Mouse (Mus musculus) neural tube, embryonic 15.5 days (tissue): Measurements from ENCODE around the gene Dmac2. TPM values are rescaled to one million over a fixed set of nuclear protein-coding genes. Genes with fewer than 3 reads are reported as not detected.
A peak's percentile ranks its signal among the peaks of the same experiment; 100 is the strongest.

Experiments
- ATAC-seq: fragments of 200-750 bp; cut with Nextera tagmentation; 2 replicates; pipeline ENCODE4 v1.8.0; 2017; ENCODE audit warnings: mild to moderate bottlenecking, moderate TSS enrichment, moderate library complexity; ENCODE audit not compliant: low FRiP score
- H3K27ac ChIP-seq: fragments of 300-500 bp; sonication (generic); replicated peaks from 2 replicates; pipeline ENCODE4 v1.5.1; 2015; ENCODE audit warnings: mild to moderate bottlenecking, inconsistent platforms
- H3K27me3 ChIP-seq: fragments of 300-500 bp; sonication (generic); replicated peaks from 2 replicates; pipeline ENCODE4 v1.6.1; 2015; ENCODE audit warnings: inconsistent platforms
- H3K36me3 ChIP-seq: fragments of 300-500 bp; sonication (generic); 2 replicates; pipeline ENCODE4 v1.6.1; 2015; ENCODE audit warnings: inconsistent platforms
- H3K4me1 ChIP-seq: fragments of 300-500 bp; sonication (generic); 2 replicates; pipeline ENCODE4 v1.6.1; 2015; ENCODE audit warnings: inconsistent platforms
- H3K4me2 ChIP-seq: fragments of 300-500 bp; sonication (generic); 2 replicates; pipeline ENCODE4 v1.6.1; 2015; ENCODE audit warnings: inconsistent platforms, mild to moderate bottlenecking, moderate library complexity
- H3K4me3 ChIP-seq: fragments of 300-500 bp; sonication (generic); replicated peaks from 2 replicates; pipeline ENCODE4 v1.5.1; 2015; ENCODE audit warnings: mild to moderate bottlenecking, inconsistent platforms
- H3K9ac ChIP-seq: fragments of 300-500 bp; sonication (generic); replicated peaks from 2 replicates; pipeline ENCODE4 v1.6.1; 2015; ENCODE audit warnings: mild to moderate bottlenecking, inconsistent platforms
- H3K9me3 ChIP-seq: fragments of 300-500 bp; sonication (generic); replicated peaks from 2 replicates; pipeline ENCODE4 v1.6.1; 2016; ENCODE audit warnings: inconsistent platforms
- WGBS: fragments of 180-500 bp; shearing (Covaris S2); methylation state at CpG from one replicate; pipeline ENCODE4 v1.1.7; 2015; ENCODE audit warnings: mixed read lengths; 5-methylcytosine and 5-hydroxymethylcytosine counted together
- polyA plus RNA-seq: library from polyadenylated mRNA; unstranded; fragments of >200 nt; fragmentation: Nextera tagmentation; extraction: Ambion mirVana; gene quantifications from 2 replicates; pipeline ENCODE4 v1.2.1, GENCODE M21; 2015

The Dmac2 gene
- polyA plus RNA-seq, 1 experiment from 2014 or later, result 49.5 TPM

- peak; percentile 99 for ATAC-seq
- H3K9me3 ChIP-seq, result no peaks in the 10 kb centered on the region
- peaks cover 7% of the 10 kb centered on the region; the same call in 1 of the 2 replicates for H3K36me3 ChIP-seq
- peak within 1 kb of the TSS; percentile 77 for H3K9ac ChIP-seq
- H3K4me2 ChIP-seq, result peak within 1 kb of the TSS; percentile 88
- peaks cover 37% of the 10 kb centered on the region for H3K4me1 ChIP-seq
- no peaks in the 10 kb centered on the region for H3K27me3 ChIP-seq
- peak within 1 kb of the TSS; percentile 84 for H3K27ac ChIP-seq
- H3K4me3 ChIP-seq, result peak within 1 kb of the TSS; percentile 82
- WGBS, result under 1% methylated on average over 50 of the region's 50 CpGs
Observed at GRCm38 (mm10) chr7:25658657-25659472, 39.7 kb downstream of the Dmac2 start, which contains the start of the genes Bckdha and Exosc5. Bckdha (minus strand) TSS chr7:25658981. Exosc5 (plus strand) TSS chr7:25659164.

GRCm38 (mm10) chr7:25666381-25666780 is 47.2 kb downstream of the Dmac2 start:
- Histone ChIP-seq H3K27me3 (no peaks in the 10 kb centered on the region), H3K27ac (no peak overlapping the region), H3K4me1 (no peaks in the 10 kb centered on the region), H3K4me3 (no peak overlapping the region), H3K9ac (no peak overlapping the region), H3K4me2 (no peak overlapping the region), H3K9me3 (no peaks in the 10 kb centered on the region), H3K36me3 (peaks cover 41% of the 10 kb centered on the region)
- WGBS, result 96% methylated on average over 8 of the region's 8 CpGs
- ATAC-seq, result no peak

GRCm38 (mm10) chr7:25669158-25669557 is 49.9 kb downstream of the Dmac2 start:
- Histone ChIP-seq H3K27ac (no peak overlapping the region), H3K36me3 (peaks cover 34% of the 10 kb centered on the region), H3K4me2 (no peak overlapping the region), H3K9me3 (no peaks in the 10 kb centered on the region), H3K27me3 (peaks cover 14% of the 10 kb centered on the region; the same call in 1 of the 2 replicates), H3K9ac (no peak overlapping the region), H3K4me3 (no peak overlapping the region), H3K4me1 (peaks cover 2% of the 10 kb centered on the region)
- WGBS, result 95% methylated on average over 10 of the region's 10 CpGs
- ATAC-seq, result no peak

GRCm38 (mm10) chr7:25669631-25670030 is 50.4 kb downstream of the Dmac2 start:
- Histone ChIP-seq H3K27me3 (peaks cover 19% of the 10 kb centered on the region; the same call in 1 of the 2 replicates), H3K27ac (no peak overlapping the region), H3K4me1 (peaks cover 7% of the 10 kb centered on the region), H3K9me3 (no peaks in the 10 kb centered on the region), H3K4me3 (no peak overlapping the region), H3K4me2 (no peak overlapping the region), H3K9ac (no peak overlapping the region), H3K36me3 (peaks cover 30% of the 10 kb centered on the region)
- no peak for ATAC-seq
- WGBS, result 78% methylated on average over 9 of the region's 9 CpGs

- ATAC-seq, result no peak
Observed at GRCm38 (mm10) chr7:25670096-25670495, 50.9 kb downstream of the Dmac2 start.

GRCm38 (mm10) chr7:25671686-25672085 is 52.5 kb downstream of the Dmac2 start:
- Histone ChIP-seq H3K9me3 (no peaks in the 10 kb centered on the region), H3K9ac (no peak overlapping the region), H3K4me2 (no peak overlapping the region), H3K27ac (no peak overlapping the region), H3K4me3 (no peak overlapping the region), H3K36me3 (peaks cover 19% of the 10 kb centered on the region), H3K27me3 (peaks cover 25% of the 10 kb centered on the region; the same call in 1 of the 2 replicates), H3K4me1 (peaks cover 22% of the 10 kb centered on the region)
- no peak for ATAC-seq
- WGBS, result 74% methylated on average over 2 of the region's 2 CpGs

More at GRCm38 (mm10) chr7:25670096-25670495, 50.9 kb downstream of the Dmac2 start:
- H3K27ac ChIP-seq, result no peak overlapping the region
- 91% methylated on average over 4 of the region's 4 CpGs for WGBS
- no peaks in the 10 kb centered on the region for H3K9me3 ChIP-seq
- no peak overlapping the region for H3K4me2 ChIP-seq
- peaks cover 20% of the 10 kb centered on the region; the same call in 1 of the 2 replicates for H3K27me3 ChIP-seq
- H3K4me1 ChIP-seq, result peaks cover 12% of the 10 kb centered on the region
- peaks cover 28% of the 10 kb centered on the region for H3K36me3 ChIP-seq
- no peak overlapping the region for H3K9ac ChIP-seq
- no peak overlapping the region for H3K4me3 ChIP-seq

- Histone ChIP-seq H3K9me3 (no peaks in the 10 kb centered on the region), H3K9ac (no peak overlapping the region), H3K4me3 (no peak overlapping the region), H3K4me1 (peaks cover 26% of the 10 kb centered on the region), H3K36me3 (peaks cover 15% of the 10 kb centered on the region), H3K27me3 (peaks cover 25% of the 10 kb centered on the region; the same call in 1 of the 2 replicates), H3K27ac (no peak overlapping the region), H3K4me2 (no peak overlapping the region)
- ATAC-seq, result no peak
- 49% methylated on average over 4 of the region's 4 CpGs for WGBS
Observed at GRCm38 (mm10) chr7:25672442-25672841, 53.2 kb downstream of the Dmac2 start.

- Histone ChIP-seq H3K4me3 (peak overlapping the region; percentile 54), H3K4me1 (peaks cover 26% of the 10 kb centered on the region), H3K9me3 (no peaks in the 10 kb centered on the region), H3K27me3 (peaks cover 27% of the 10 kb centered on the region; the same call in 1 of the 2 replicates), H3K9ac (peak overlapping the region; percentile 65), H3K4me2 (peak overlapping the region; percentile 79), H3K27ac (no peak overlapping the region), H3K36me3 (peaks cover under 1% of the 10 kb centered on the region; the same call in 1 of the 2 replicates)
- ATAC-seq, result peak; percentile 18; the same call in 1 of the 2 replicates
- 29% methylated on average over 9 of the region's 9 CpGs for WGBS
Observed at GRCm38 (mm10) chr7:25674297-25674696, 55.1 kb downstream of the Dmac2 start.

GRCm38 (mm10) chr7:25674719-25675300 is 55.6 kb downstream of the Dmac2 start, which contains the start of gene Tmem91:
Tmem91 (minus strand) TSS chr7:25675166.
- Histone ChIP-seq H3K4me3 (peak within 1 kb of the TSS; percentile 54), H3K27ac (no peak within 1 kb of the TSS), H3K36me3 (no peaks in the 10 kb centered on the region), H3K9ac (peak within 1 kb of the TSS; percentile 65), H3K4me2 (peak within 1 kb of the TSS; percentile 79), H3K9me3 (no peaks in the 10 kb centered on the region), H3K27me3 (peaks cover 27% of the 10 kb centered on the region; the same call in 1 of the 2 replicates), H3K4me1 (peaks cover 27% of the 10 kb centered on the region)
- 2% methylated on average over 29 of the region's 29 CpGs for WGBS
- ATAC-seq, result peak; percentile 83
